Mouse (Mus musculus): Measurements from ENCODE around the gene Lin37.

- TF ChIP-seq POLR2A (IDR thresholded peaks at IDR 0.05; ENCODE audit: low read depth, low read length) (peak; percentile 55), USF1 (IDR thresholded peaks at IDR 0.05; ENCODE audit: low read depth, low read length) (peak; percentile 21), KAT2A (IDR thresholded peaks at IDR 0.05; ENCODE audit: insufficient replicate concordance, low read length) (peak; percentile 87; the same call in 1 of the 2 replicates), MAFK (IDR thresholded peaks at IDR 0.05; ENCODE audit: insufficient replicate concordance, low read length) (no peak), ZKSCAN1 (IDR thresholded peaks at IDR 0.05; ENCODE audit: borderline replicate concordance, low read depth, low read length) (no peak), E2F4 (IDR thresholded peaks at IDR 0.05; ENCODE audit: insufficient replicate concordance, low read depth, low read length) (no peak), ETS1 (conservative IDR thresholded peaks at IDR 0.05; ENCODE audit: low read depth, low read length) (no peak; the same call in 1 of the 2 replicates), HCFC1 (IDR thresholded peaks at IDR 0.05; ENCODE audit: low read depth, low read length) (peak; percentile 93), POLR2AphosphoS2 (IDR thresholded peaks at IDR 0.05; ENCODE audit: low read depth, low read length) (peak; percentile 91), EP300 (IDR thresholded peaks at IDR 0.05; ENCODE audit: low read length) (no peak), CHD2 (IDR thresholded peaks at IDR 0.05; ENCODE audit: low read length) (peak; percentile 94), CTCF (conservative IDR thresholded peaks at IDR 0.05 in 1 of 2, IDR thresholded peaks at IDR 0.05 in 1 of 2; ENCODE audit: low read depth in 2 of 2, low read length in 2 of 2) (peak in 1 of 2 experiments; percentile 9; a peak in 1 of 4 replicates), JUND (conservative IDR thresholded peaks at IDR 0.05; ENCODE audit: low read depth, low read length) (no peak)
Measured at GRCm38 (mm10) chr7:30588676-30589434, 29.2 kb upstream of the Lin37 start, which contains the start of gene Kmt2b.

Measured in CH12.LX (cell line).